Mouse (Mus musculus): ENCODE measurements around the gene Ccdc60. TPM values are rescaled to one million over a fixed set of nuclear protein-coding genes. Genes with fewer than 3 reads are reported as not detected.

Ccdc60 gene
- total RNA-seq, 1 experiment, result 0.54 TPM

GRCm38 (mm10) chr5:116082241-116082900 is 206.4 kb downstream of the Ccdc60 start:
- in situ Hi-C loops (cut with MboI; ENCODE audit: low sequenced_read_pairs in 2 of 2, unreplicated experiment in 2 of 2), result no loop called here
- peak overlapping the region; percentile 11 to 39; a peak in 3 of 4 replicates for H3K4me3 ChIP-seq (ENCODE audit: insufficient read depth in 1 of 2, low read depth in 1 of 2, low read length in 2 of 2, poor library complexity in 1 of 2, severe bottlenecking in 1 of 2)
- H3K36me3 ChIP-seq (ENCODE audit: control insufficient read depth, insufficient read depth, low read length, poor library complexity, severe bottlenecking), result no peaks in the 10 kb centered on the region
- no peak overlapping the region for H3K9ac ChIP-seq (ENCODE audit: insufficient read depth, low read depth, low read length, poor library complexity, severe bottlenecking)
- no peak for DNase-seq (ENCODE audit: low read depth, low spot score)
- no peak for TF ChIP-seq ZNF384 (IDR thresholded peaks at IDR 0.05; ENCODE audit: low read depth, low read length)
- no peak for TF ChIP-seq CHD2 (IDR thresholded peaks at IDR 0.05; ENCODE audit: low read depth, low read length)
- no peak for TF ChIP-seq ZC3H11A (IDR thresholded peaks at IDR 0.05; ENCODE audit: borderline replicate concordance, low read depth, low read length)
- TF ChIP-seq MAFK (IDR thresholded peaks at IDR 0.05; ENCODE audit: insufficient read depth, low read depth, low read length), result no peak
- no peak for TF ChIP-seq HCFC1 (IDR thresholded peaks at IDR 0.05; ENCODE audit: borderline replicate concordance, insufficient read depth, low read length)
- no peaks in the 10 kb centered on the region for H3K9me3 ChIP-seq (ENCODE audit: control insufficient read depth, insufficient read depth, low read depth, low read length)
- H3K4me1 ChIP-seq (ENCODE audit: control insufficient read depth in 2 of 2, insufficient read depth in 2 of 2, low read length in 2 of 2, poor library complexity in 1 of 2), result peaks cover 0 to 6% of the 10 kb centered on the region in 2 experiments; a peak in 2 of 4 replicates
- no peak overlapping the region; the same call in 1 of the 2 replicates for H3K27ac ChIP-seq (ENCODE audit: insufficient read depth, low read depth, low read length, poor library complexity, severe bottlenecking)

GRCm38 (mm10) chr5:116081616-116082015 is 207.2 kb downstream of the Ccdc60 start:
- Histone ChIP-seq H3K9me3 (ENCODE audit: control insufficient read depth, insufficient read depth, low read depth, low read length) (no peaks in the 10 kb centered on the region), H3K36me3 (ENCODE audit: control insufficient read depth, insufficient read depth, low read length, poor library complexity, severe bottlenecking) (no peaks in the 10 kb centered on the region), H3K4me1 (ENCODE audit: control insufficient read depth in 2 of 2, insufficient read depth in 2 of 2, low read length in 2 of 2, poor library complexity in 1 of 2) (peaks cover 0 to 6% of the 10 kb centered on the region in 2 experiments; a peak in 2 of 4 replicates), H3K9ac (ENCODE audit: insufficient read depth, low read depth, low read length, poor library complexity, severe bottlenecking) (0 out of 2 replicates have a peak overlapping the region, but pooled peaks have one; percentile 14), H3K4me3 (ENCODE audit: insufficient read depth in 1 of 2, low read depth in 1 of 2, low read length in 2 of 2, poor library complexity in 1 of 2, severe bottlenecking in 1 of 2) (no peak overlapping the region), H3K27ac (ENCODE audit: insufficient read depth, low read depth, low read length, poor library complexity, severe bottlenecking) (no peak overlapping the region; the same call in 1 of the 2 replicates)
- TF ChIP-seq ZC3H11A (IDR thresholded peaks at IDR 0.05; ENCODE audit: borderline replicate concordance, low read depth, low read length), result no peak
- in situ Hi-C loops (cut with MboI; ENCODE audit: low sequenced_read_pairs in 2 of 2, unreplicated experiment in 2 of 2), result no loop called here
- no peak for DNase-seq (ENCODE audit: low read depth, low spot score)

DNA sequence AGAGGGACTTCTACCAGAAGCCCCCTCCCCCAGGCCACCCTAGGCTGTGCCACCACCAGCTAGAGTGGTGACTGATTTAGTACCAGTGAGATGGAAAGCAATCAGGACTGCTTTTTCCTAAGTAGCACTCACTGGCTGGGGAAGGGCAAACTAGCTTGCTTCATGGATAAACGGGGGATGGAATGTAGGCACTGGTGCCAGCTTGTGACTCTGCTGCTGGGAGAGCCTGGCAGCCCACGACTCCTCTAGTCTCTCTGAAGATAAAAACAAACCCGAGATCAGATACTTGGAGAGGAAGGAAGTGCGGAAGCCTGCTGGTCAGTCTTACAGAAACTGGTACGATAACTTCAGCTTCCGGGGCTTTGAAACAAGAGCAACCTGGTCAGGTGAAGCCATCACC is 208.0 kb downstream of the Ccdc60 start:
- H3K4me1 ChIP-seq (ENCODE audit: control insufficient read depth in 2 of 2, insufficient read depth in 2 of 2, low read length in 2 of 2, poor library complexity in 1 of 2), result peaks cover 0 to 6% of the 10 kb centered on the region in 2 experiments; a peak in 2 of 4 replicates
- in situ Hi-C loops (cut with MboI; ENCODE audit: low sequenced_read_pairs in 2 of 2, unreplicated experiment in 2 of 2), result no loop called here
- H3K9ac ChIP-seq (ENCODE audit: insufficient read depth, low read depth, low read length, poor library complexity, severe bottlenecking), result no peak overlapping the region
- TF ChIP-seq HCFC1 (IDR thresholded peaks at IDR 0.05; ENCODE audit: borderline replicate concordance, insufficient read depth, low read length), result no peak
- no peak for TF ChIP-seq ZNF384 (IDR thresholded peaks at IDR 0.05; ENCODE audit: low read depth, low read length)
- no peak for TF ChIP-seq MAFK (IDR thresholded peaks at IDR 0.05; ENCODE audit: insufficient read depth, low read depth, low read length)
- no peak for TF ChIP-seq CHD2 (IDR thresholded peaks at IDR 0.05; ENCODE audit: low read depth, low read length)
- no peak for TF ChIP-seq ZC3H11A (IDR thresholded peaks at IDR 0.05; ENCODE audit: borderline replicate concordance, low read depth, low read length)
- H3K9me3 ChIP-seq (ENCODE audit: control insufficient read depth, insufficient read depth, low read depth, low read length), result no peaks in the 10 kb centered on the region
- no peaks in the 10 kb centered on the region for H3K36me3 ChIP-seq (ENCODE audit: control insufficient read depth, insufficient read depth, low read length, poor library complexity, severe bottlenecking)
- no peak for DNase-seq (ENCODE audit: low read depth, low spot score)
- no peak overlapping the region for H3K4me3 ChIP-seq (ENCODE audit: insufficient read depth in 1 of 2, low read depth in 1 of 2, low read length in 2 of 2, poor library complexity in 1 of 2, severe bottlenecking in 1 of 2)
- H3K27ac ChIP-seq (ENCODE audit: insufficient read depth, low read depth, low read length, poor library complexity, severe bottlenecking), result no peak overlapping the region

Other genes starting within 250 kb of the Ccdc60 start
- gene Tmem233, start 205.7 kb downstream of the Ccdc60 start, total RNA-seq (2012; rRNA removed), result 0.21 TPM in 1 of 2 replicates, not detected in the other
- 11.8 and 29.1 TPM in 2 replicates for gene Hspb8, start 133.9 kb upstream of the Ccdc60 start, total RNA-seq (2012; rRNA removed)